Mouse (Mus musculus): ENCODE results near the gene Hpn.

DNA sequence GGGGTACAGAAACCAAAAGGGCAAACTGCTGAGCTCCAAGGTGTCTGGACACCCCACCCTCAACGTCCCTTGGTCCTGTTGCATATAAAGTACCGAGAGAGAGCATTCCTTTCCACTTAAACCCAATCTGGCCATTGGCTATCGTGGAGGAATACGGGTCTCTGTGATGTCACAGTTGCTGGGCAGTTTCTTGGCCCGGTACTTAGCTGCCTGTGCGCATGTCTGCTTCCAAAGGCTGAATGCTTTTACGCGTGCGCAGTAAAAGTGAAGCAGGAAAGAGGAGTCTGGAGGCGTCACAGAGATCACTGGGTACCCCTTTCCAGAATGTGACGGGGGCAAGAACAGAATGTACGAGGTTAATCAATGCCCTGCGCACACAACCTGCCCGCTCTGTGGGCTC is 45.6 kb downstream of the Hpn start:
- TF ChIP-seq CTCF (IDR thresholded peaks at IDR 0.05; ENCODE audit: borderline replicate concordance, control insufficient read depth, extremely low read depth, insufficient read depth, low read length, poor library complexity) (no peak), POLR2A (IDR thresholded peaks at IDR 0.05; ENCODE audit: control insufficient read depth, extremely low read depth, insufficient read depth, low read length, poor library complexity) (no peak)
